Mouse (Mus musculus) testis, postnatal 14 days (tissue): Measurements from ENCODE around the gene Msh5.
"Not testable (repeated sequence)": the region's sequence is repeated elsewhere in the genome, so short reads cannot be mapped to it uniquely, and the experiment has no call there.

Source experiments
- DNase-seq: peaks from one replicate; pipeline ENCODE4 v3.0.0; 2021; ENCODE audit warnings: low spot score

The Msh5 gene

DNA sequence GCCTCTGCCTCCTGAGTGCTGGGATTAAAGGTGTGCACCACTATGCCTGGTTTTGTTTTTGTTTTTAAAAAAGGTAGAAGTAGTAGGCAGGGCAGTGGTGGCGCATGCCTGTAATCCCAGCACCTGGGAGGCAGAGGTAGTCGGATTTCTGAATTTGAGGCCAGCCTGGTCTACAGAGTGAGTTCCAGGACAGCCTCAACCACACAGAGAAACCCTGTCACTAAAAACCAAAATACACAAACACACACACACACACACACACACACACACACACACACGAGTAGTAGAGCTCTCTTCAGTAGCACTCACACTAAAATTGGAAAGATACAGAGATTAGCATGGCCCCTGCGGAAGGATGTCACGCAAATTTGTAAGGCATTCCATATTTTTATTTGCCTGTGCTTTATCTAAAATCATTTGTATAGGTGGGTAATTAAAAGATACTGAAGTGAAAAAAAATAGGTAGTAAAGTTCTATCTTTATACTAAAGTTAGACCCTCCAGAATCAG, 2.4 kb upstream of the Msh5 start:
- no peak for DNase-seq

DNA sequence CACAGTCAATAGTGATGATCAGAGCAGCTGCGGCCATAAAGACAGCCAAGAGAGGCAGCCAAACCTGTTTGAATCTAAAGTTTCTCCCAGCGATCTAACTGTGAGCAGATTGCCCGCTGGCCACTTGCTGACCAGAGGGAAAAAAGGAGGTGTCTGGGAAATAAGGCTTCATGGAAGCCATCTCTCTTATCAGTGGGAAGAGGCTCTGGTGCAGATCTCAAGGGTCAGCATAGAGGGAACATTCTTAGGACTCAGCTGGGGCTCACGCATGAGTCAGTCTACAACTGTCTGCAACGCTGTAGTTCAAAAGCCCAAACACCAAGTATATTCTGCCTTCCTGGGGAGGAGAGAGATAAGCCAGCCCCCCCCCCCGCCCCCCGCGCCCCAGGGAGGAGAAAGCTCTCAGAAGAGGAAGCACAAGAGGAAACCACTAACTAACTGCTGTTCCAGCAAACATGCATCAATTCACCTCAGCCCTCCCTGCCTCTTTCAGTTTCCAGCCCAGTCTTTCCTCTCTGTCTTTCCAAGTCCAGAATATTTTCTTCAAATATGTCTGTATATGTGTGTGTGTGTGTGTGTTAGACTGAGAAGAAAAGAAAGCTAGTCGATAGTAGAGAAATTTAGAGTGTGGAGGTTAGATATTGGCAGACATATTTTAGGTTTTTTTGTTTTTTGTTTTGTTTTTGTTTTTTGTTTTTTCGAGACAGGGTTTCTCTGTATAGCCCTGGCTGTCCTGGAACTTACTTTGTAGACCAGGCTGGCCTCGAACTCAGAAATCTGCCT, 1.8 kb upstream of the Msh5 start:
- DNase-seq = no peak

DNA sequence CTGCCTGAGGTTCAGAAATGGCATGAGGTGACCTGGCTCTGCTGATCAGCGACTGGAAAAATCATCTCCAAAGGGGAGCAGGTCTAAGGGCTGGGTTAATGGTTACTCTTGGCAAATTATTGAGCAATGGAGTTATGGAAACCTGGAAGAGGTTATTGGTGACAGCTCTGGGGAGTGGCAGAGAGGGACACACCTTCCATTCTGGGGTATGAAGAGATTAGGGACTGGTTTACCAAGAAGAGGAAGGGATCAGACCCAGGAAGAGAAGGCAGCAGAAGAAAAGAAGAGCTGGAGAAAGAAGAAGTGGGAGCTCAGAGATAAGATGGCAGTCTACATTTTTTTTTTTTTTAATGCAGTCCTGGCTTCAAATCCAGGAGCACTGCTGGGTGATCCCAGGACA, 1.1 kb upstream of the Msh5 start:
- no peak for DNase-seq

DNA sequence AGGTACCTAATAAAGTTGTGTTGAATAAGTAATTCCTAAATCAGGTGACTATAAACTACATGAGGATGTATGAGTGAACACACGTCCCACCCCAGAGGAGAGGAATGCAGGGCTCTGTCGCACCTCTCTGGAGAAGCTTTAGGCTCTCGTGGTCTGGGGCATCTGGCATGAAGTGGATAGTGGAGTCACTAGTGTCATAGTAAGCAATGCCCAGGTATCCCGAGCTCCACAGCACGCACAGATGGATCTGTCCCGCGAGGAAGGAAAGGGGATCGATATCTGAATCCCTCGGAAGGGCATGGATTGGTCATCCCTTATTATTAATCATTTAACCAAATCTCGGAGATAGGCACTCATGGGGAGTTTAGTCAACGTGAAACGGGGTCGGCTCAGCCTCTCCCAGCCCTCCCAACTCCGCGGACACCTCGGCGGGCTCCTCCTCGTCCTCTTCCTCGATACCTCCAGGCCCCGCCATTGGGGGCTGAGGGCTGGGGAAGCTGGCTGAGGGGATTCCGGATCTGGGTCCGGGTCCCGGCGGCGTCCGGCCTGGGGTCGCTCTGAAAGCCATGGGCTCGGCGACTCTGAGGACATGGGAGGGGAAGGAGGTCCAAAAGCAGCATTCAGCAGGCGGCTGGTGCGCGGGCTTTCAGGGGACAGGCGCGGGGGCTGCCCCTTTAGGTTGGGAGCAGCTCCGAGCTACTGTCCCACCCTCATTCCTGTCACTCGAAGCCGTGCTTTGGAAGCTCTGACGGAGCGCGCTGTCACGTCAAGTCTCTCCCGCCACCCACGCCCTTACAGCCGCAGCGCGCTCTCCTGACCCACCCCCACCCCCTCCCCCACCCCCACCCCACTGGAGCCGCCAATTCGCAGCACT, 501 bp downstream of the Msh5 start:
- DNase-seq = no peak

DNA sequence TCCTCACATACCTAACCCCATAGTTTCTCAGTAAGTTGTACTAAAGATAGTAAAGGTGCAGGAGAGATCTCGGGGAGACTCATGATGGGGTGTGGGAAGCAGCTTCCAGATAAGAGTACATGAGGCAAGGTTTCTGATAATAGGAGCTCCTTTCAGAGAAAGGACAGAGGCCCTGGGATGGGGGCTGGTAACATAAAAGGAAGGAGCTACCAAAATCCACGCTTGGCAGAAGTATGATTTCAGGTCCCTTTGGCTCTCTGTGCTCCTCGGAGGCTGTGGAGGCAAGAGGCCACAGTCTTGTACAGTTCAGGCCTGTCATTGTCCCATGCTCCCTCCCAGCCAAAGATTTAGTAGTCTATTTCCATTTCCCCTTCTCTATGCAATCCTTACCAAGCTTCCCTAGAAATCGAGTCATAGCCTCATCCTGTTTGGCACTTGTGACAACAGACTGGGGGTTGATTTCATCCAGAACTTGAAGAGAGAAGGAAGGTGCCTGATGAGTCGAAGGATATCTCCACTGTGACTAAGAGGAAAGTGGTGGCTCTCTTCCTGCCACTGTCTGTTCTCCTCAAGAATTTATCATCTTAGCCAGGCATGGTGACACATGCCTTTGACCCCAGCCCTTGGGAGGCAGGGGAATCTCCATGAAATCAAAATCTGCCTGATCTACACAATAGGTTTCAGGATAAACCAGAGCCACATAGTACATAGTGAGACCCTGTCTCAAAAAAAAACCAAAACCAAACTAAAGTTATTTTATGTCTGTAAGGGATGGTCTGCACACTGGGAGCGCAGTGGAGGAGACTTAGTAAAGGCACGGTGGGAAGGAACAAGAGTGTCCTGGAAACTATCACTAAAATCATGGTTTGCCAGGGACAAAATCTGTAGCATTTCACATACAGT, 1.4 kb downstream of the Msh5 start:
- no peak for DNase-seq

DNA sequence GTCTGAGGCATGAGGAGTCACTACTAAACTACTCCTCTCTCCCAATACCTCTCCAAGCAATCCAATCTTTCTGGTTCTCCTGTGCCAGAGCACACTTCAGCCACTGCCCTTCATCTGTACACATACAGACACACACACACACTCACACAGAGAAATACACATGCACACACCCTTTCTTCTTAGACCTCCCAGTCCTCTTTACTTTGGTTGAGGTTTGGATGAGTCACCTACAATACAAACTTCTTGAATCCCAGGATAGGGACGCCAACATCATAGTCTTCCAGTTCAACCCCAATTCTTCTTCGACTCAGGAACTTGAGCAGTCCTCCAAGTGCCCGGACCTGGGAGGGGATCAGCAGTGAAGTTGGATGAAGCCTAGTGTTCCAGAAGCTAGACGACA, 2.8 kb downstream of the Msh5 start:
- DNase-seq = no peak

DNA sequence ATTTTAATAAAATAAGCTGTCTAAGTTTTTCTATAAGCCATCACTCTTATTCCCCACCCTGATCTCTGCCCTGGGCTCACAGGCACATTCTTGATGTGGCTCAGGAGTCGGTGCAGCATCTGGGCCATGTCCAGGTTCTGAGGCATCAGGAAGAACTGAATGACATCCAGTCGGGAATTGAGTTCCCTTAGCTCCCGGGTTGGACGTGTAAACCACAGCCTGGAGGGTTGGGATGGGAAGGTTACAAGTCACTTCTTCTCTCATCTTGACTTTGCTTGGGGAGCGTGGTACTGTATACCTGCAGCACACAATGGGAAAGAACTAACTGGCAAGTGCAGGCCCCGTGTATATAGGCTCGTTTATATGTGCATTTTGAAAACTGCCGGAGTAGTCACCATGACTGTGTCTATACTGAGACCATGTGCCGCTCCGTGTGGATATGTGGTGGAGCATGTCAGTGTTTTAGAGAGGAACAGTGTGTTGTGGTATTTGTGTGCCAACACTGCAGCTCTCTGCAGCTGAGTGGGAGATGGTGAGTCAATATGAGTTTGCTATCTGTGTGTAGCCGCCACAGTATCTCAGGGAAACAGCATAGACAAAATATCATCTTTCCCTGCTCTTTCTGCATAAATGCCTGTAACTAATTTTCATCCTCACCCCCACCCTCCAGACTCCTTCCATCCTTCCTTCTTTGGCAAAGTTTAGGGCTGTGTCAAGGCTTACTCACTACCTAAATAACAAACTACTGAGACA, 7.2 kb downstream of the Msh5 start:
- DNase-seq = no peak

DNA sequence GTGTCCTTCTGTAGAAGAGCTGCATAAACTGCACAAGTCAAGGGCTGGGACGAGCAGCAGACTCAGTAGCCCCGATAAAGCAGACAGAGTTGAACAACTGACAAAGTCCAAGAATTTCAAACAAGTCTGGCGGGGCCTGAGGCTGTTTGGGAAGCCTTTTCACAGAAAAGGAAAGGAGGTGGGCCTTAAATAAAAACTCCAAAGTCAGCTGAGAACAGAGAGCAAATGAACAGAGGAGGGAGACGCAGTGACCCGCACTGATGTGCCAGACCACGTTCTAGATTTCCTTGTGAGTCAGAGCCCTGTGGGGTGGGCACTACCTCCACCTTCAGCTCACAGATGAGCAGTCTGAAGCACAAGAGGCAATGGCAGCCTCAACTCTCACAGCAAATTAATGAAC, 11.6 kb downstream of the Msh5 start:
- no peak for DNase-seq

DNA sequence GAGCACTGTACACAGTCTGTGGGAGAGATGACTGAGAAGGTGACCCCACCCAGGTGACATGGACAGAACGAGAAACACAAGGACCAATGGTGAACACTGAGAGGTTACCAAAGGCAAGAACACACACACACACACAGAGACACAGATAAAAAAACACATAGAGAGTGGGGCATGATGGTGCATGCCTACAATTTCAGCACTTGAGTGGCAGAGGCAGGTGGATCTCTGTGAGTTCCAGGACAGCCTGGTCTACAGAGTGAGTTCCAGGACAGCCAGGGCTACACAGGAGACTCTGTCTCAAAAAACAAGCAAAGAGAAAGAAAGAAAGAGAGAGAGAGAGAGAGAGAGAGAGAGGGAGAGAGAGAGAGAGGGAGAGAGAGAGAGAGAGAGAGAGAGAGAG, 12.8 kb downstream of the Msh5 start:
- DNase-seq = not testable (repeated sequence)

DNA sequence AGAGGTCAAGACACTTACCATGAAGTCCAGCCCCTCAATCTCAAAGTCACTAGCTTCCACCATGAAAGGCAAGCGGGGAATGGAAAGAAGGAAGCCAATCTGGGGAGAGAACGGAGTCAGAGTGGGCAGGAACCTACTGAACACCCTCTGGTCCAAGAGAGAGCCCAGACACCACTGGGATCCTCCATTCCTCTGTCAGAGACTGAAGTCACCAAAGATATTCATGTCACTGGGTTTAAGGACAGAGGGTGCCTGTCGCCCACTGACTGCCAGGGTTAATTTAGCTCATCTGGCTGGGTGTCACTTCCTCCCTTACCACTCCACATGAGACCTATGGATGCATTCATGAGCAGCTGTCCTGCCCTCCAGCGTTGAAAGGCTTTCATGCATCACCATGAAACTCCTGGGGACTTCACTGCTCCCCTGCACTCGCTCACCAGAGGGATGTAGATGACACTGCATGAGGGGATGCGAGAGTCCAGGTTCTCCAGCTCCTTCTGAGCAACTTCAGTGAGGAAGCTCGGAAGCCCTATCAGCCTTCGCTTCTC, 14.1 kb downstream of the Msh5 start:
- DNase-seq = no peak

DNA sequence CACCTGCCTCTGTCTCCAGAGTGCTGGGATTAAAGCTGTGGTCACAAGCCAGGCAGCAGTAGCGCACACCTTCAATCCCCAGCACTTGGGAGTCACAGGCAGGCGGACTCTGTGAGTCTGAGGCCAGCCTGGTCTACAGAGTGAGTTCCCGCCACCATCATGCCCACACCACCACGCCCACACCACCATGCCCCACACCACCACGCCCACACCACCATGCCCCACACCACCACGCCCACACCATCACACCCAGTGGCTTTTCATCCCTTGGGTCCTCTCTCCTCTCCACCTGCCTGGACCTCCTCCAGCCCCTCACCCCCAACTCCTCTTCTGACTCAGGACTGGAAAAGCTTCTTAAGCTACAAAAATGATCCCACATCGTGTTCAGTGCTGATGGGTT, 14.7 kb downstream of the Msh5 start:
- DNase-seq = no peak

DNA sequence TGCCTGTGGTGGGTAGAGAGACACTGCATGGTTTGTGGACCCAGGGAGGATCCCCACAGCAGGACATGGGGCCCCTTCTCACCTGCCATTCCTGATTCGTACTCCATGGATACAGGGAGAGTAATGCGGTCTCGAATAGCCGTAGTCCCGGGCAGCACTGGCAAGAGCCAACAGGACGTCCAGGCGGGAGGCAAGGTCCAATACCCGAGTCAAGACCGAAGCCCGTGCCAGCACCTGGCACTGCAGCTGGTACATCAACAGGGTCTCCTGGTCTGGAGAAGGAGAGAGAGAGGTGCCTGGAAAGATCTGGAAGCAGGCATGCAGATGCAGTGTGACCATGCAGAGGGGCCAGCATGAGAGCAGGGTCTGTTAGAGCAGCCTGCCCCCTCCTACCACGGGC, 15.3 kb downstream of the Msh5 start:
- no peak for DNase-seq

DNA sequence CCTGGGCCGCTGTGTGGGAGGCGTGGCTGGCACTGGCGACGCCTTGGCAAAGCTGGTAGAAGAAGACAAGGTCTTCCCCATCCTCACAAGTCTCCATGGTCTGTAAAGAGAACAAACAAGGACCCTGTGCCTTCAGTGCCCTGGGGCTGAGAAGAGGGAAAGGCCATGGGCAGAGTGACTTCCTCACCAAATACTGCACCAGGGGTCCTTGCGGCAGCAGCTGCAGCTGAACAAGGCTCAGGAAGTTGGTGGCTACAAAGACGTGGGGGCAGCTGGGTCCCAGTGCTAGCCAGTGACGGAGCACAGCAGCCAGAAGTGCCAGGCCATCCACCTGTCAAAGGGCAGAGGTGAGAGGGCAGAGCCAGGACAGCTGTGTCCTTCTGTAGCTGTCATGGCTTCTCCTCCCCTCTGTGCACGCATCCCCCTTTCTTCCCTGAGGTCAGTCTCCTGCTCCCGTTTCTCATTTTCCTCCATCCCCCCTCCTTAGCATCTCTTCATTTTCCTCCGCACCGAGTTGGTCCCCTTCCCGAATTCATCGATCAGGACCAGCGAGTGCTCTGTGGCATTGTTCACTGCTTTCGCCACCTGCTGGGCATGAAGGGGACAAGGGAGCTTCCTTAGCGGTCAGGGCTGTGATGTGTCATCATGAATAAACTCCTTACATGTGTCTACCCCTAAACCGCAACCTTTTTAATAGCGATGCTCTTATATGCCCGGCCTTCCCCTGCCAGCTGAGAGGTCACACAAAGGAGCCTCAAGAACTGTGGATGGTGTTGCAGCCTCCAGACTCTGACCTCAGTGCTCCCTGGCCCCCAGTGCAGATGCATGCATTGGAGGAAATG, 16.6 kb downstream of the Msh5 start:
- no peak for DNase-seq

DNA sequence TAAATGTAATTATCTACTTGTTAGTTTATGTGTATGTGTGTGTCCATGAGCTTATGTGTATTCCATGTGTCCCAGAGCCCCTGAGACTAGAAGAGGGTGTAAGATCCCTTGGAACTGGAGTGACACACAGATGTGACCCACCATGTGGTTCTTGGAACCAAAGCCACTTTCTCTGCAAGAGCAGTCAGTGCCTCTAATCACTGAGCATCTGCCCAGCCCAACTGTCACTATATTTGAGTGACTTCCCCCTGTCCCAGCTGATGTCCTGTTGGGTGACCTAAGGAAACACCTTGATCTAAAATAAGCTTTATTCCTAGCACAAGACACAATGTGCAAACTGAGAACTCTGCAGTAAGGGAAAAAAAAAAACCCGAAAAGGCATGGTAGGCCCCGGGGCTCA, 18.2 kb downstream of the Msh5 start:
- no peak for DNase-seq

DNA sequence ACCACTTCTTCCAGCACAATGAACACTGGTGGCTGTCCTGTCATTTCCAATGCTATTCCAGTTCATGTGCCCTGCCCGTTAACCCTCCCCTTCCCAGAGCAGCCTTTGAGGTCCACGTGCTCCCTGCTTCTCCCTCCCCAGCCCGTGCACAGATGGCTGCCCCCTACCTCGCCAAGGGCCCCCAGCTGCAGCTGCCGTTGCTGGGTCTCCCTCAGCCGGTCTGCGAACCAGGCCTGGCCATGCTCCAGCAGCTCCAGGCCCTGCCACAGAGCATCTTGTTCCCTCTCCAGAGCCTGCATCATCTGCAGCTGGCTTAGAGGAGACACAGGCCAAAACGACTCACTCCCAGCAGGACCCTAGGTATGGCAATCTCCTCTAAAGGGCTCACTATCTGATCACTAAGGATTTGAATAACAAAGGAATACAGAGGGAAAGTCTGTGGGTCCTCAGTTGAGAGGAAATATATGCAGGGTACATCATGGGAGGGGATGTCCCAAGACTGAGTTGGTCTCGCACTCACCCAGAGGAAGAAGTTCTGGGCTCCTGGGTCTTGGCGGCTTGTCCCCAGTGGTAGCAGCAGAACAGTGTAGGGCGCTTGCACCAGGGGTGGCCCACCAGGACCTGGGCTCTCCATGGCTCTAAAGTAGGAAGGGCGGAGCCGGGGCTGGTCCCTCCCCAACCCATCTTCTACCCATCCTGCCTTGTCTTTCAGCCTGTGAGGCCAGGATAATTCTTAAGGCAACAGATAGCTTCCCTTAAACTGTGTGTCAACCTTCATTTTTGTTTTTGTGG, 19.1 kb downstream of the Msh5 start, which contains the start of gene Sapcd1:
Gene Sapcd1 (minus strand): TSS at position 740 of the 792 bp plus-strand sequence.
- DNase-seq = no peak

DNA sequence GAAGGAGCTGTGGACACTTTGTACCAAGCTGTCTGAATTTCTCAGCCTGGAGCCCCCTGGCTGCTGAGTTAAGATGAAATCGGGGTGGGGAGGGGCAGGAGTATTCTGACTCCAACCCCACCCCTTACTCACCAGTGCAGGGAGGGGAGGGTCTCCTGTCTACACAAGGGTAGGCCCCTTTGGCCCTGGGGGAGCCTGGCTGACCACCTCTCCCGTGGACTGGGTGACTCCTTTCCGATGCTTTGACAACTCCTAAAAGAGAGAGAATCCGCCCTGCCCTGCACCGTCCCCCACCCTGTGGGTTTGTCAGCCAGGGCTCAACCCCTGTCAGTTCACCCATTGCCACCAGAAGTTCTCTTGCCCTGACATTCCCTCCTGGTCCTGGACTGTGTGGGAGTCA, 20.3 kb downstream of the Msh5 start:
- DNase-seq = no peak

DNA sequence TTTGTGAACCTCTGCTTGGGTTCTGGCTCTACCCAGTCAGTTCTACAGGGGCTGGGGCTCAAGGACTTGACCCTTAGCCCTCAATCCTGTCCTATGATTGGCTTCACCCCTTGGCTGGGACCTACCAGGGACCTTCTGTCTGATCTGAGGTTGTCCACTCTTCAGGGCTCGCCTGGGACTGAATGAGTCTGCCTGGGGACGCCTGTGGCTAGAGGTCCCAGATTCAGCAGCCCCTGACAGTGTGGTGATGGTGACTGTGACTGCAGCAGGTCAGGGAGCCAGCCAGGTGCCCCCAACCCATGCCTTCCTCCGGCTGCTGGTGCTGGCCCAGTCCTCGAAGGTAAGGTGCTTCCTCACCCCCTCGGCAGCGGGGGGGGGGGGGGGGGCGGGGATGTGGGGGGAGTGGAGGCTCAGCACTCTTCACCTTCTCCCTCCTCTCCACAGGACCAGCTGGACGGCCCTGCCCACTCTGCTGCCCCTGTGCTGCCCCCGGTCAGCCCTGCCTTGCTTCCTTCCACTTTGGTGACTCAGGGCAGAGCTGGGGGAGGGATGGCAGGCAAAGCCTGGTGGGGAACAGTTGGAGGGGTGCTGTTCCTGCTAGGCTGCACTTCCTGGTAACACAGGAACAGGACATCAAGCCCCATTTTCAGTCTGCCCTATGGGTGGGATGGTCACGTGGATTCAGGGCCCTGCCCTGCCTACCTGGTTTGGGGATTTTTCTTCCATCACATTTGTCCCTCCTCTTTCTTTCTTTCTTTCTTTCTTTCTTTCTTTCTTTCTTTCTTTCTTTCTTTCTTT, 21.7 kb downstream of the Msh5 start:
- DNase-seq = no peak

DNA sequence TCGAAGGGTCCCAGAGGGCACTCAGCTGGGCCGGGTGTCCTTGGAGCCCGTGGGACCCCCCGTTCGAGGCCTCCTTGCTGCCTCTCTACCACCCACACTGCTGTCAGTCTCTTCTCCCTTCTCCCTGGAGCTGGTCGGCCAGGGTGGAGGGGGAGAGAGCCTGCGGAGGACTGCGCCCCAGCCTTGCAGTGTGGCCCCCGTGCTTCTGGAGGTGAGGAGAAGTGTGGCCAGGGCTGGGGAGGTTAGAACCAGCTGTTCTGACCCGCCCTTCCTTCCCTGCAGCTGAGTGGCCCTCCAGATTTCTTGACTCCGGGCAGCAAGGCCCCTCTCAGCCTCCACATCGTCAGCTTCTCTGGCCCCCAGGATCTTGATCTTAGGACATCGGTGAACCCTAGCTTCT, 22.3 kb downstream of the Msh5 start:
- DNase-seq = no peak
